Mouse (Mus musculus) myocyte (in vitro differentiated cells): ENCODE data around the gene Dnmbp. TPM values are rescaled to one million over a fixed set of nuclear protein-coding genes. Genes with fewer than 3 reads are reported as not detected.

Experiments
- H3K27me3 ChIP-seq: one replicate; pipeline ENCODE4 v1.6.1; 2011; ENCODE audit not compliant: control insufficient read depth, insufficient read depth, insufficient read length
- H3K36me3 ChIP-seq: one replicate; pipeline ENCODE4 v1.6.1; 2011; ENCODE audit not compliant: control insufficient read depth, insufficient read depth
- H3K4me2 ChIP-seq: one replicate; pipeline ENCODE4 v1.6.1; 2011; ENCODE audit warnings: low read depth, control low read depth
- H3K4me3 ChIP-seq: one replicate; pipeline ENCODE4 v1.5.1; 2011; ENCODE audit warnings: mild to moderate bottlenecking, control low read depth, moderate library complexity
- H3K79me2 ChIP-seq: one replicate; pipeline ENCODE4 v1.6.1; 2011; ENCODE audit not compliant: control insufficient read depth, insufficient read depth
- H3ac ChIP-seq: one replicate; pipeline ENCODE4 v1.6.1; 2011; ENCODE audit not compliant: control insufficient read depth, insufficient read length
- CEBPB ChIP-seq: IDR thresholded peaks from 2 replicates; pipeline ENCODE4 v1.6.1; 2011; ENCODE audit warnings: mild to moderate bottlenecking, moderate library complexity; ENCODE audit not compliant: poor library complexity, insufficient read depth, severe bottlenecking
- E2F4 ChIP-seq: IDR thresholded peaks from one replicate; pipeline ENCODE4 v1.6.1; 2011; ENCODE audit warnings: mild to moderate bottlenecking, control low read depth, moderate library complexity; ENCODE audit not compliant: insufficient read depth
- MAX ChIP-seq: IDR thresholded peaks from one replicate; pipeline ENCODE4 v1.6.1; 2011; ENCODE audit warnings: low read depth, mild to moderate bottlenecking, control low read depth
- MYOD1 ChIP-seq, 3 experiments: IDR thresholded peaks; one replicate each; pipeline ENCODE4 v1.6.1; 2011; ENCODE audit warnings: control low read depth in 2 of 3, low read depth in 2 of 3, mild to moderate bottlenecking in 2 of 3, moderate library complexity in 1 of 3; ENCODE audit not compliant: insufficient read length in 2 of 3, control insufficient read depth in 1 of 3
- MYOG ChIP-seq, 3 experiments: IDR thresholded peaks; one replicate each; pipeline ENCODE4 v1.6.1; 2011; ENCODE audit warnings: control low read depth in 2 of 3, low read depth in 2 of 3, mild to moderate bottlenecking in 2 of 3; ENCODE audit not compliant: insufficient read length in 2 of 3, control insufficient read depth in 1 of 3, insufficient read depth in 1 of 3
- POLR2A ChIP-seq: IDR thresholded peaks from one replicate; pipeline ENCODE4 v1.6.1; 2011; ENCODE audit warnings: low read depth, mild to moderate bottlenecking, control low read depth, moderate library complexity; ENCODE audit not compliant: insufficient read length
- POLR2AphosphoS2 ChIP-seq: IDR thresholded peaks from one replicate; pipeline ENCODE4 v1.6.1; 2011; ENCODE audit warnings: low read depth, control low read depth; ENCODE audit not compliant: insufficient read length
- REST ChIP-seq: IDR thresholded peaks from one replicate; pipeline ENCODE4 v1.6.1; 2011; ENCODE audit warnings: mild to moderate bottlenecking, control low read depth, moderate library complexity; ENCODE audit not compliant: insufficient read depth, insufficient read length
- SRF ChIP-seq: IDR thresholded peaks from one replicate; pipeline ENCODE4 v1.6.1; 2011; ENCODE audit warnings: low read depth; ENCODE audit not compliant: control insufficient read depth, insufficient read length
- TCF12 ChIP-seq: IDR thresholded peaks from one replicate; pipeline ENCODE4 v1.6.1; 2011; ENCODE audit warnings: mild to moderate bottlenecking, control low read depth; ENCODE audit not compliant: poor library complexity, insufficient read depth, severe bottlenecking
- TCF3 ChIP-seq: IDR thresholded peaks from one replicate; pipeline ENCODE4 v1.6.1; 2011; ENCODE audit warnings: low read depth, control low read depth; ENCODE audit not compliant: insufficient read length
- USF1 ChIP-seq: IDR thresholded peaks from one replicate; pipeline ENCODE4 v1.6.1; 2011; ENCODE audit warnings: low read depth, mild to moderate bottlenecking, control low read depth, moderate library complexity
- polyA plus RNA-seq: library from polyadenylated mRNA; unstranded; fragments of >200 nt; fragmentation: generic; extraction: Trizol; gene quantifications from one replicate; pipeline ENCODE4 v1.2.1, GENCODE M21; 2012; ENCODE audit warnings: missing spikeins

Dnmbp gene
- polyA plus RNA-seq, 1 experiment: 7.8 TPM

- no peak overlapping the region for H3K4me3 ChIP-seq
- peaks cover 10% of the 10 kb centered on the region for H3K79me2 ChIP-seq
- TF ChIP-seq USF1 (no peak), TCF12 (no peak), POLR2AphosphoS2 (no peak), MYOD1 (IDR thresholded peaks at IDR 0.05; ENCODE audit: control insufficient read depth in 1 of 3, insufficient read length in 2 of 3, low read depth in 2 of 3) (no peak), SRF (no peak), E2F4 (no peak), REST (no peak), MYOG (IDR thresholded peaks at IDR 0.05; ENCODE audit: control insufficient read depth in 1 of 3, insufficient read depth in 1 of 3, insufficient read length in 2 of 3, low read depth in 2 of 3) (no peak), POLR2A (no peak), MAX (no peak), CEBPB (no peak), TCF3 (no peak)
- H3K27me3 ChIP-seq: no peaks in the 10 kb centered on the region
- H3K4me2 ChIP-seq: peak overlapping the region; percentile 18
- peaks cover 3% of the 10 kb centered on the region for H3K36me3 ChIP-seq
- no peak overlapping the region for H3ac ChIP-seq
These were observed 64.0 kb downstream of the Dnmbp start for GRCm38 (mm10) chr19:43875996-43876395.

GRCm38 (mm10) chr19:43874351-43874750 is 65.6 kb downstream of the Dnmbp start:
- Histone ChIP-seq H3ac (no peak overlapping the region), H3K4me2 (no peak overlapping the region), H3K27me3 (no peaks in the 10 kb centered on the region), H3K4me3 (no peak overlapping the region), H3K79me2 (peaks cover 10% of the 10 kb centered on the region), H3K36me3 (peaks cover 3% of the 10 kb centered on the region)
- no peak for TF ChIP-seq TCF3
- no peak for TF ChIP-seq POLR2AphosphoS2

- Histone ChIP-seq H3K4me2 (no peak overlapping the region), H3ac (no peak overlapping the region), H3K27me3 (no peaks in the 10 kb centered on the region), H3K79me2 (no peaks in the 10 kb centered on the region), H3K4me3 (no peak overlapping the region), H3K36me3 (peaks cover 7% of the 10 kb centered on the region)
- TF ChIP-seq TCF3 (no peak), CEBPB (no peak), POLR2A (no peak), SRF (no peak)
These were observed 69.6 kb downstream of the Dnmbp start for GRCm38 (mm10) chr19:43870418-43870817.

- TF ChIP-seq SRF: no peak
- no peak for TF ChIP-seq USF1
- no peak for TF ChIP-seq TCF12
- no peak for TF ChIP-seq POLR2A
- no peak for TF ChIP-seq MYOG (IDR thresholded peaks at IDR 0.05; ENCODE audit: control insufficient read depth in 1 of 3, insufficient read depth in 1 of 3, insufficient read length in 2 of 3, low read depth in 2 of 3)
- TF ChIP-seq TCF3: no peak
- no peak for TF ChIP-seq E2F4
- TF ChIP-seq MYOD1 (IDR thresholded peaks at IDR 0.05; ENCODE audit: control insufficient read depth in 1 of 3, insufficient read length in 2 of 3, low read depth in 2 of 3): no peak
- no peak for TF ChIP-seq MAX
- no peak for TF ChIP-seq CEBPB
- TF ChIP-seq POLR2AphosphoS2: no peak
- TF ChIP-seq REST: no peak
- Histone ChIP-seq H3K4me3 (no peak overlapping the region), H3ac (no peak overlapping the region), H3K4me2 (no peak overlapping the region), H3K79me2 (no peaks in the 10 kb centered on the region), H3K36me3 (peaks cover 17% of the 10 kb centered on the region), H3K27me3 (no peaks in the 10 kb centered on the region)
These were observed 82.6 kb downstream of the Dnmbp start for GRCm38 (mm10) chr19:43857347-43857746.

GRCm38 (mm10) chr19:43852837-43853545 is 87.0 kb downstream of the Dnmbp start:
- Histone ChIP-seq H3ac (no peak overlapping the region), H3K27me3 (no peaks in the 10 kb centered on the region), H3K4me2 (no peak overlapping the region), H3K4me3 (no peak overlapping the region), H3K79me2 (no peaks in the 10 kb centered on the region), H3K36me3 (peaks cover 23% of the 10 kb centered on the region)
- no peak for TF ChIP-seq REST
- TF ChIP-seq TCF3: no peak
- TF ChIP-seq TCF12: no peak
- no peak for TF ChIP-seq E2F4
- TF ChIP-seq MAX: no peak
- no peak for TF ChIP-seq MYOD1 (IDR thresholded peaks at IDR 0.05; ENCODE audit: control insufficient read depth in 1 of 3, insufficient read length in 2 of 3, low read depth in 2 of 3)
- TF ChIP-seq SRF: no peak
- no peak for TF ChIP-seq POLR2AphosphoS2
- no peak for TF ChIP-seq MYOG (IDR thresholded peaks at IDR 0.05; ENCODE audit: control insufficient read depth in 1 of 3, insufficient read depth in 1 of 3, insufficient read length in 2 of 3, low read depth in 2 of 3)
- TF ChIP-seq CEBPB: no peak
- TF ChIP-seq USF1: no peak
- TF ChIP-seq POLR2A: no peak
